Mouse (Mus musculus): ENCODE results near the gene Tmprss9.

GRCm38 (mm10) chr10:80932700-80933420, 61.2 kb downstream of the Tmprss9 start:
- TF ChIP-seq FLI1 (IDR thresholded peaks at IDR 0.05; ENCODE audit: low read length) (no peak), GATA1 (IDR thresholded peaks at IDR 0.05; ENCODE audit: borderline replicate concordance, low read length) (no peak)

Measured in megakaryocyte, embryonic 14.5 days (primary cell).